Mouse (Mus musculus): ENCODE results near the gene Litaf. TPM values are rescaled to one million over a fixed set of nuclear protein-coding genes. Genes with fewer than 3 reads are reported as not detected.

Litaf gene
- polyA plus RNA-seq, 1 experiment from 2014 or later = 106 TPM

DNA sequence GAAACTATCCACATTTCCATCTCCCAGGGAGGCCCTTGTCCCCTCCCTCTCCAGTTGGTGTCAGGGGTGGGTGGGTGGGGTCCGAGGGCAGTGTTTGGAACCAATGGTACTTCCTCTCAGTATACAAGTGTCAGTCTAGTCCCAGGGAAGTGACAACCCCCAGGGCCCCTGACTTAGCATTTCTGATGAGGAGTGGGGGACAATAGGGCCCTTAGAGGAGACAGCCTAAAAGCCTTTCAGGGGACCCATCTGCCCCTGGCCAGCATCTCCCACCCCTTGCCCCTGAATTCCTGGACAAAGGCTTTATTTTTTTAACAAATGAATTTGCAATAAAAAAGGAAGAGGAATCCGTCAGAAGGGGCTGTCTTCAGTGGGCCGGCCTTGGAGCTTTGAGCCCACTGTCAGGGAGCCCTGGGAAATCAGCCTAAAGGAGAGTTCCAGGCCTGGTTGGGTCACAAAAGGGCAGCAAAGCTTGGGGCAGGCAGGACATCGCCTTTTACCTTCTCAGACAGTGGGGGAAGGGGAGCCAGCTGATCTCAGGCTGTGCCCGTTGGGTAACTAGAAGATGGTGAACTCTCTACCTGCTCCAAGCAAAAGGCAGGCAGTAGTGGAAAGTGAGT is 129.1 kb downstream of the Litaf start:
- H3K27ac ChIP-seq (ENCODE audit: low read length) = no peak overlapping the region
- H3K9me3 ChIP-seq (ENCODE audit: low read length) = no peaks in the 10 kb centered on the region
- H3K36me3 ChIP-seq (ENCODE audit: insufficient read depth, low read length) = no peaks in the 10 kb centered on the region
- no peak overlapping the region for H3K9ac ChIP-seq (replicated peaks; ENCODE audit: low read depth)
- 62% methylated on average over 5 of the region's 5 CpGs for WGBS
- no peaks in the 10 kb centered on the region for H3K27me3 ChIP-seq (replicated peaks; ENCODE audit: insufficient read depth, low read length)
- no peak for TF ChIP-seq CTCF (IDR thresholded peaks at IDR 0.05)
- DNase-seq (ENCODE audit: low spot score) = no peak
- no peak overlapping the region for H3K4me2 ChIP-seq (replicated peaks; ENCODE audit: low read depth, low read length)
- H3K4me1 ChIP-seq (ENCODE audit: insufficient read depth, low read depth, low read length) = no peaks in the 10 kb centered on the region
- no peak for ATAC-seq
- no peak overlapping the region for H3K4me3 ChIP-seq (ENCODE audit: low read depth, low read length)

DNA sequence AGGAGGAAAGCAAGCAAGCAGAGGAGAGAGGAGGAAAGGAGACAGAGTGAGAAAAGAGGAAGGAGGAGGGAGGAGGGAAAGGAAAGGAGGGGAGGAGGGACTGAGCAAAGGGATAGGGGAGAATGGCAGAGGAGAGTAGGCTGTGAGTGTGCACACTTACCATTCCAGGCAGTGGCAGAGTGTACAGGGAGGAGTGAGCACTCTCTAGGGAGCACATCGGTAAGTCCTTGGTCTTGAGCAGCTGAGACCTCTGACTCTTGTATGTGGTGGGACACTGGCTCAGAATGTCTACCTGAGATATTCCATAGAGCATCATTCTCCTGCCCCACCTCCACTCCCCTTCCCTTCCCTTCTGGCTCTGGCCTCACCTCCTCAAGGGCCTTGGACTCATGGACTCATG is 131.9 kb downstream of the Litaf start:
- no peak for DNase-seq (ENCODE audit: low spot score)
- Histone ChIP-seq H3K4me2 (replicated peaks; ENCODE audit: low read depth, low read length) (no peak overlapping the region), H3K4me1 (ENCODE audit: insufficient read depth, low read depth, low read length) (no peaks in the 10 kb centered on the region), H3K27ac (ENCODE audit: low read length) (no peak overlapping the region), H3K27me3 (replicated peaks; ENCODE audit: insufficient read depth, low read length) (no peaks in the 10 kb centered on the region), H3K9ac (replicated peaks; ENCODE audit: low read depth) (no peak overlapping the region), H3K36me3 (ENCODE audit: insufficient read depth, low read length) (no peaks in the 10 kb centered on the region), H3K9me3 (ENCODE audit: low read length) (no peaks in the 10 kb centered on the region), H3K4me3 (ENCODE audit: low read depth, low read length) (no peak overlapping the region)
- no peak for ATAC-seq
- TF ChIP-seq EP300 (IDR thresholded peaks at IDR 0.05) (no peak), CTCF (IDR thresholded peaks at IDR 0.05) (no peak)
- WGBS = 88% methylated on average over 1 of the region's 1 CpGs

DNA sequence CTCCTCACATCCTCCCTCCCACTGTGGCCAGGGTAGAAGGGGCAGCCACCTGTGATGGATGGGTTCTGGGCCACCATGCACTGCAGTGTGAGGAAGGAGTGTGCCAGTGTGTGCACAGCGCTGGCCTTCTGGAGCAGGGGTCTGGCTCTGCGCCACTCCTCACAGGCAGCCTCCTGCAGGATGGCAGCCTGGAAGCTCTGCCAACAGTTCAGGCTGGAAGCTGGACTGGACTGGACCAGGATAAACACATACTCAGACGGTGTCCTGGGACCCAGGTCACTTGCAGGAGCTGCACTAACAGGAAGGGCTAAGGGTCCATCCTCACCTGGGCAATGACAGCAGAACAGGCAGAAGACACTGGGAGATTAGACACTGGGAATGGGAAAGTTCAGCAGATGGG is 132.6 kb downstream of the Litaf start:
- Histone ChIP-seq H3K36me3 (ENCODE audit: insufficient read depth, low read length) (no peaks in the 10 kb centered on the region), H3K9me3 (ENCODE audit: low read length) (no peaks in the 10 kb centered on the region), H3K4me1 (ENCODE audit: insufficient read depth, low read depth, low read length) (no peaks in the 10 kb centered on the region), H3K27ac (ENCODE audit: low read length) (no peak overlapping the region), H3K27me3 (replicated peaks; ENCODE audit: insufficient read depth, low read length) (no peaks in the 10 kb centered on the region), H3K4me3 (ENCODE audit: low read depth, low read length) (no peak overlapping the region), H3K9ac (replicated peaks; ENCODE audit: low read depth) (no peak overlapping the region), H3K4me2 (replicated peaks; ENCODE audit: low read depth, low read length) (no peak overlapping the region)
- TF ChIP-seq EP300 (IDR thresholded peaks at IDR 0.05) = no peak
- no peak for TF ChIP-seq CTCF (IDR thresholded peaks at IDR 0.05)
- ATAC-seq (no peak), DNase-seq (ENCODE audit: low spot score) (no peak)
- WGBS = 59% methylated on average over 3 of the region's 3 CpGs

DNA sequence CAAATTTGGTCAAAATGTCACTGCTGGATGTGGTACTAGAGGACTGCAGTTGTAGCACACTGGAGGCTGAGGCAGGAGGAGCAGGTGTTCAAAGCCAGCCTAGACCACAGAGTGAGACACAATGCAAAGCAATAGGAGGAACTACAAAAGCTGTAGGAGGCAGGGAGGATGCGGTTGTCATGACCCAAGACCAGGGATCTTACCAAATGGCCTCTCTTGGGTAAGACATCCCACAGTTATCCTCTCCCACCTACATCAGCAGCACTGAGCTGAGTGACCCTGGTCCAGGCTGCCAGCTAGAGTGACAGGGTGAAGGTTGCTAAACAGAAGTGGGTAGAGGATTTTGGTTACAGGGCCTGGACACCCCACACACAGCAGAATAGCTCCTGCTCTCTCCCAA is 138.9 kb downstream of the Litaf start:
- H3K4me3 ChIP-seq (ENCODE audit: low read depth, low read length) = no peak overlapping the region
- H3K4me1 ChIP-seq (ENCODE audit: insufficient read depth, low read depth, low read length) = no peaks in the 10 kb centered on the region
- TF ChIP-seq CTCF (IDR thresholded peaks at IDR 0.05) (no peak), EP300 (IDR thresholded peaks at IDR 0.05) (no peak)
- no peaks in the 10 kb centered on the region for H3K36me3 ChIP-seq (ENCODE audit: insufficient read depth, low read length)
- H3K27me3 ChIP-seq (replicated peaks; ENCODE audit: insufficient read depth, low read length) = no peaks in the 10 kb centered on the region
- no peak overlapping the region for H3K9ac ChIP-seq (replicated peaks; ENCODE audit: low read depth)
- H3K9me3 ChIP-seq (ENCODE audit: low read length) = no peaks in the 10 kb centered on the region
- no peak for DNase-seq (ENCODE audit: low spot score)
- H3K4me2 ChIP-seq (replicated peaks; ENCODE audit: low read depth, low read length) = no peak overlapping the region
- H3K27ac ChIP-seq (ENCODE audit: low read length) = no peak overlapping the region
- WGBS = 86% methylated on average over 1 of the region's 1 CpGs
- ATAC-seq = no peak

DNA sequence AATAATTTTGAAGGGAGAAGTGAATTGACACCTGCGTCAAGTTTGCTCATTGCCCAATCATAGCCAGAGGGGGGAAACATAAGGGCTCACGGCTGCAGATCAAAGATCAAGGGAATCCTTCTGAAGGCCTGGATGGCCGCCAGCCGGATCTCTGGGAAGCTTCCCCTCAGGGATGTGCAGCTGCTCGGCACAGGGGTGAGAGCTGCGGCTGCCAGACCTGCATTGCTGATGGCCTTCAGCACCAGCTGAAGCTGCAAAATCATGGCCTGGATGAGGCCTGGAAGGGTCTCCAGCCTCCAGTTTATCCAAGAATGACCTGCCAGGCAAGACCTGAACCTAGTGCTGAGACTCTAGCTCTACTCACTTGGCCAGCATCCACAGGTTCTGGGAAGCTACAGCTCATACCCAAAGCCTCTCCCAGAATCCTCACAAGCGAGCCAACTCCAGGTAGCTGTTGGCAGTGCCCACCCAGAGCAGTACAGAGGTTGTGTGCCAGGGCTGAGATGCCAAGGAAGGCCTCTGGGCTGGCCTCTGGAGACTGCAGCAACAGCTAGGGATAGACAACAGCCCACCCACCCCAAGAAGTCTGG is 140.3 kb downstream of the Litaf start:
- H3K36me3 ChIP-seq (ENCODE audit: insufficient read depth, low read length) = no peaks in the 10 kb centered on the region
- no peak overlapping the region for H3K9ac ChIP-seq (replicated peaks; ENCODE audit: low read depth)
- no peaks in the 10 kb centered on the region for H3K4me1 ChIP-seq (ENCODE audit: insufficient read depth, low read depth, low read length)
- no peaks in the 10 kb centered on the region for H3K9me3 ChIP-seq (ENCODE audit: low read length)
- WGBS = 31% methylated on average over 7 of the region's 7 CpGs
- TF ChIP-seq EP300 (IDR thresholded peaks at IDR 0.05) = no peak
- no peak for TF ChIP-seq CTCF (IDR thresholded peaks at IDR 0.05)
- H3K27me3 ChIP-seq (replicated peaks; ENCODE audit: insufficient read depth, low read length) = no peaks in the 10 kb centered on the region
- DNase-seq (ENCODE audit: low spot score) = no peak
- H3K4me3 ChIP-seq (ENCODE audit: low read depth, low read length) = no peak overlapping the region
- no peak overlapping the region for H3K27ac ChIP-seq (ENCODE audit: low read length)
- ATAC-seq = no peak
- no peak overlapping the region for H3K4me2 ChIP-seq (replicated peaks; ENCODE audit: low read depth, low read length)

DNA sequence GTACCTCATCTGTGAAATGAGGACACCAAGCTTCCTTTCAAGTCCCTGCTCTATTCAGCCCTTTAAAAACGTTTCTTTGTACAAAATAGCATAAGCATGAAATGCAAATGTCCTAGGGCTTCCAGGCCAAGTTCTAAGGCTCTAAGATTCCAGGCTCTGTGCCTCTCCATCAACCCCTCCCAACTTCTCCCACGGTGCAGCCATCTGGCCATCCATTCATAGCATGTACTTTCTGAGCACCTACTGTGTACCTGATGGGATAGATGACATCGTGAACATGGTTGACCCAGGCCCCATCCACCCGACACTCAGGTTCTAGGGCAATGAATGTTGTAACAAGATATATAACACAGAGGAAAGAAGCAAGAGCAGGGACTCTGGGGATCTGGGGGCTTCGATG is 142.4 kb downstream of the Litaf start:
- Histone ChIP-seq H3K9me3 (ENCODE audit: low read length) (no peaks in the 10 kb centered on the region), H3K27me3 (replicated peaks; ENCODE audit: insufficient read depth, low read length) (no peaks in the 10 kb centered on the region), H3K27ac (ENCODE audit: low read length) (no peak overlapping the region), H3K4me2 (replicated peaks; ENCODE audit: low read depth, low read length) (no peak overlapping the region), H3K9ac (replicated peaks; ENCODE audit: low read depth) (no peak overlapping the region), H3K4me3 (ENCODE audit: low read depth, low read length) (no peak overlapping the region), H3K36me3 (ENCODE audit: insufficient read depth, low read length) (no peaks in the 10 kb centered on the region), H3K4me1 (ENCODE audit: insufficient read depth, low read depth, low read length) (no peaks in the 10 kb centered on the region)
- no peak for DNase-seq (ENCODE audit: low spot score)
- no peak for ATAC-seq
- 76% methylated on average over 5 of the region's 5 CpGs for WGBS
- TF ChIP-seq CTCF (IDR thresholded peaks at IDR 0.05) (no peak), EP300 (IDR thresholded peaks at IDR 0.05) (no peak)

DNA sequence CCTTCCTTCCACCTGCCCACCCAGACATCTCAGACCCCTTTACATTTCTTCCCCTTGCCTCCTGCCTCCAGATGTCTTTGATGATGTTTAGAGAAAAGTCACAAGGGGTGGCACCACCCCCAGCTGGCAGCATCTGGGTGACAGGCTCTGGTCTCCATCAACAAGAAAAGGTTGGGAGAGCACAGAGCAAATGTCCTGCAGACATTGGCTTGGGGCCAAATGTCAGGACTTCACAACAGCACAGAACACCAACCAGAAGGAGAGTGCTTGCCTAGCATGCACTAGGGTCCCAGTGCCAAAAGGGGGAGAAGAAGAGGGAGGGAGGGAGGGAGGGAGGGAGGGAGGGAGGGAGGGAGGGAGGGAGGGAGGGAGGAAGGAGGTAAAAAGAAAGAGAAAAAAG is 146.1 kb downstream of the Litaf start:
- TF ChIP-seq EP300 (IDR thresholded peaks at IDR 0.05) = no peak
- TF ChIP-seq CTCF (IDR thresholded peaks at IDR 0.05) = no peak
- no peaks in the 10 kb centered on the region for H3K4me1 ChIP-seq (ENCODE audit: insufficient read depth, low read depth, low read length)
- no peak overlapping the region for H3K4me2 ChIP-seq (replicated peaks; ENCODE audit: low read depth, low read length)
- H3K36me3 ChIP-seq (ENCODE audit: insufficient read depth, low read length) = no peaks in the 10 kb centered on the region
- DNase-seq (ENCODE audit: low spot score) (no peak), ATAC-seq (no peak)
- no peak overlapping the region for H3K4me3 ChIP-seq (ENCODE audit: low read depth, low read length)
- H3K27ac ChIP-seq (ENCODE audit: low read length) = no peak overlapping the region
- no peaks in the 10 kb centered on the region for H3K27me3 ChIP-seq (replicated peaks; ENCODE audit: insufficient read depth, low read length)
- H3K9me3 ChIP-seq (ENCODE audit: low read length) = no peaks in the 10 kb centered on the region
- H3K9ac ChIP-seq (replicated peaks; ENCODE audit: low read depth) = no peak overlapping the region
